Mouse (Mus musculus): ENCODE results near the gene Cfap58. TPM values are rescaled to one million over a fixed set of nuclear protein-coding genes. Genes with fewer than 3 reads are reported as not detected.
A peak's percentile ranks its signal among the peaks of the same experiment; 100 is the strongest.

The Cfap58 gene
- polyA plus RNA-seq, 1 experiment from 2014 or later: 0.12 TPM

- H3K9me3 ChIP-seq (ENCODE audit: control insufficient read depth, low read length): no peaks in the 10 kb centered on the region
- ATAC-seq (ENCODE audit: insufficient number of reproducible peaks, insufficient read depth, low FRiP score, low read depth): no peak
- WGBS: 18% methylated on average over 9 of the region's 9 CpGs
- H3K9ac ChIP-seq (ENCODE audit: low read length): peak overlapping the region; percentile 97
- peaks cover 9 to 44% of the 10 kb centered on the region in 2 experiments for H3K4me1 ChIP-seq (ENCODE audit: control insufficient read depth in 2 of 2, insufficient read depth in 2 of 2, low read length in 2 of 2)
- H3K27me3 ChIP-seq (ENCODE audit: control insufficient read depth, insufficient read depth, low read length): no peaks in the 10 kb centered on the region
- H3K4me2 ChIP-seq (ENCODE audit: low read length): peak overlapping the region; percentile 84
- H3K4me3 ChIP-seq (ENCODE audit: control insufficient read depth in 1 of 2, insufficient read depth in 1 of 2, low read depth in 1 of 2, low read length in 2 of 2): peak overlapping the region; percentile 88 to 93
- peak overlapping the region; percentile 95 to 98 for H3K27ac ChIP-seq (replicated peaks in 1 of 2; ENCODE audit: control insufficient read depth in 1 of 2, insufficient read depth in 1 of 2, low read depth in 2 of 2, low read length in 2 of 2)
- no peaks in the 10 kb centered on the region for H3K36me3 ChIP-seq (ENCODE audit: control insufficient read depth, insufficient read depth, low read length)
These were observed 19.5 kb upstream of the Cfap58 start for GRCm38 (mm10) chr19:47918016-47918415.

- no peaks in the 10 kb centered on the region for H3K9me3 ChIP-seq (ENCODE audit: control insufficient read depth, low read length)
- H3K27ac ChIP-seq (replicated peaks in 1 of 2; ENCODE audit: control insufficient read depth in 1 of 2, insufficient read depth in 1 of 2, low read depth in 2 of 2, low read length in 2 of 2): peak overlapping the region; percentile 95 to 98
- H3K4me3 ChIP-seq (ENCODE audit: control insufficient read depth in 1 of 2, insufficient read depth in 1 of 2, low read depth in 1 of 2, low read length in 2 of 2): peak overlapping the region; percentile 88 to 93
- H3K4me2 ChIP-seq (ENCODE audit: low read length): peak overlapping the region; percentile 84
- H3K4me1 ChIP-seq (ENCODE audit: control insufficient read depth in 2 of 2, insufficient read depth in 2 of 2, low read length in 2 of 2): peaks cover 9 to 44% of the 10 kb centered on the region in 2 experiments
- WGBS: under 1% methylated on average over 29 of the region's 29 CpGs
- peak overlapping the region; percentile 97 for H3K9ac ChIP-seq (ENCODE audit: low read length)
- H3K36me3 ChIP-seq (ENCODE audit: control insufficient read depth, insufficient read depth, low read length): no peaks in the 10 kb centered on the region
- peak; percentile 3; the same call in 1 of the 2 replicates for ATAC-seq (ENCODE audit: insufficient number of reproducible peaks, insufficient read depth, low FRiP score, low read depth)
- no peaks in the 10 kb centered on the region for H3K27me3 ChIP-seq (ENCODE audit: control insufficient read depth, insufficient read depth, low read length)
These were observed 18.9 kb upstream of the Cfap58 start for GRCm38 (mm10) chr19:47918455-47919101.

GRCm38 (mm10) chr19:47919126-47919965, 18.1 kb upstream of the Cfap58 start, which contains the start of the genes Cfap43 and Itprip:
Gene Cfap43 (minus strand): TSS chr19:47919287.
Gene Itprip (minus strand): TSS chr19:47919299.
- H3K4me2 ChIP-seq (ENCODE audit: low read length): peak within 1 kb of the TSS; percentile 84
- peak within 1 kb of the TSS; percentile 97 for H3K9ac ChIP-seq (ENCODE audit: low read length)
- ATAC-seq (ENCODE audit: insufficient number of reproducible peaks, insufficient read depth, low FRiP score, low read depth): peak; percentile 77
- H3K4me3 ChIP-seq (ENCODE audit: control insufficient read depth in 1 of 2, insufficient read depth in 1 of 2, low read depth in 1 of 2, low read length in 2 of 2): peak within 1 kb of the TSS; percentile 88 to 93
- no peaks in the 10 kb centered on the region for H3K36me3 ChIP-seq (ENCODE audit: control insufficient read depth, insufficient read depth, low read length)
- H3K27ac ChIP-seq (replicated peaks in 1 of 2; ENCODE audit: control insufficient read depth in 1 of 2, insufficient read depth in 1 of 2, low read depth in 2 of 2, low read length in 2 of 2): peak within 1 kb of the TSS; percentile 95 to 98
- H3K27me3 ChIP-seq (ENCODE audit: control insufficient read depth, insufficient read depth, low read length): no peaks in the 10 kb centered on the region
- under 1% methylated on average over 48 of the region's 48 CpGs for WGBS
- H3K9me3 ChIP-seq (ENCODE audit: control insufficient read depth, low read length): no peaks in the 10 kb centered on the region
- H3K4me1 ChIP-seq (ENCODE audit: control insufficient read depth in 2 of 2, insufficient read depth in 2 of 2, low read length in 2 of 2): peaks cover 9 to 40% of the 10 kb centered on the region in 2 experiments

- Histone ChIP-seq H3K4me3 (ENCODE audit: control insufficient read depth in 1 of 2, insufficient read depth in 1 of 2, low read depth in 1 of 2, low read length in 2 of 2) (peak overlapping the region; percentile 88 to 93), H3K4me2 (ENCODE audit: low read length) (peak overlapping the region; percentile 84), H3K27me3 (ENCODE audit: control insufficient read depth, insufficient read depth, low read length) (no peaks in the 10 kb centered on the region), H3K4me1 (ENCODE audit: control insufficient read depth in 2 of 2, insufficient read depth in 2 of 2, low read length in 2 of 2) (peaks cover 9 to 40% of the 10 kb centered on the region in 2 experiments), H3K27ac (replicated peaks in 1 of 2; ENCODE audit: control insufficient read depth in 1 of 2, insufficient read depth in 1 of 2, low read depth in 2 of 2, low read length in 2 of 2) (peak overlapping the region; percentile 95 to 98), H3K9me3 (ENCODE audit: control insufficient read depth, low read length) (no peaks in the 10 kb centered on the region), H3K9ac (ENCODE audit: low read length) (peak overlapping the region; percentile 97), H3K36me3 (ENCODE audit: control insufficient read depth, insufficient read depth, low read length) (no peaks in the 10 kb centered on the region)
- 0% methylated on average over 8 of the region's 8 CpGs for WGBS
- peak; percentile 58 for ATAC-seq (ENCODE audit: insufficient number of reproducible peaks, insufficient read depth, low FRiP score, low read depth)
These were observed 17.5 kb upstream of the Cfap58 start for GRCm38 (mm10) chr19:47919966-47920375.

GRCm38 (mm10) chr19:47925819-47926218, 11.7 kb upstream of the Cfap58 start:
- no peak for ATAC-seq (ENCODE audit: insufficient number of reproducible peaks, insufficient read depth, low FRiP score, low read depth)
- WGBS: 63% methylated on average over 7 of the region's 7 CpGs
- Histone ChIP-seq H3K9ac (ENCODE audit: low read length) (no peak overlapping the region), H3K4me1 (ENCODE audit: control insufficient read depth in 2 of 2, insufficient read depth in 2 of 2, low read length in 2 of 2) (peaks cover 0 to 5% of the 10 kb centered on the region in 2 experiments; a peak in 1 of 4 replicates), H3K4me2 (ENCODE audit: low read length) (no peak overlapping the region), H3K27me3 (ENCODE audit: control insufficient read depth, insufficient read depth, low read length) (no peaks in the 10 kb centered on the region), H3K9me3 (ENCODE audit: control insufficient read depth, low read length) (0 out of 2 replicates have a peak, but pooled peaks cover 2% of the 10 kb centered on the region), H3K36me3 (ENCODE audit: control insufficient read depth, insufficient read depth, low read length) (no peaks in the 10 kb centered on the region), H3K27ac (replicated peaks in 1 of 2; ENCODE audit: control insufficient read depth in 1 of 2, insufficient read depth in 1 of 2, low read depth in 2 of 2, low read length in 2 of 2) (no peak overlapping the region), H3K4me3 (ENCODE audit: control insufficient read depth in 1 of 2, insufficient read depth in 1 of 2, low read depth in 1 of 2, low read length in 2 of 2) (no peak overlapping the region)

GRCm38 (mm10) chr19:47927032-47927431, 10.4 kb upstream of the Cfap58 start:
- Histone ChIP-seq H3K4me1 (ENCODE audit: control insufficient read depth in 2 of 2, insufficient read depth in 2 of 2, low read length in 2 of 2) (0 out of 4 replicates have a peak, but pooled peaks cover 0 to 2% of the 10 kb centered on the region in 2 experiments), H3K4me2 (ENCODE audit: low read length) (no peak overlapping the region), H3K9ac (ENCODE audit: low read length) (no peak overlapping the region), H3K36me3 (ENCODE audit: control insufficient read depth, insufficient read depth, low read length) (no peaks in the 10 kb centered on the region), H3K4me3 (ENCODE audit: control insufficient read depth in 1 of 2, insufficient read depth in 1 of 2, low read depth in 1 of 2, low read length in 2 of 2) (no peak overlapping the region), H3K27me3 (ENCODE audit: control insufficient read depth, insufficient read depth, low read length) (no peaks in the 10 kb centered on the region), H3K27ac (replicated peaks in 1 of 2; ENCODE audit: control insufficient read depth in 1 of 2, insufficient read depth in 1 of 2, low read depth in 2 of 2, low read length in 2 of 2) (no peak overlapping the region), H3K9me3 (ENCODE audit: control insufficient read depth, low read length) (0 out of 2 replicates have a peak, but pooled peaks cover 2% of the 10 kb centered on the region)
- no peak for ATAC-seq (ENCODE audit: insufficient number of reproducible peaks, insufficient read depth, low FRiP score, low read depth)
- WGBS: 78% methylated on average over 2 of the region's 2 CpGs

GRCm38 (mm10) chr19:47929043-47929442, 8.4 kb upstream of the Cfap58 start:
- Histone ChIP-seq H3K27me3 (ENCODE audit: control insufficient read depth, insufficient read depth, low read length) (no peaks in the 10 kb centered on the region), H3K4me2 (ENCODE audit: low read length) (no peak overlapping the region), H3K9ac (ENCODE audit: low read length) (no peak overlapping the region), H3K9me3 (ENCODE audit: control insufficient read depth, low read length) (0 out of 2 replicates have a peak, but pooled peaks cover 2% of the 10 kb centered on the region), H3K4me3 (ENCODE audit: control insufficient read depth in 1 of 2, insufficient read depth in 1 of 2, low read depth in 1 of 2, low read length in 2 of 2) (no peak overlapping the region), H3K27ac (replicated peaks in 1 of 2; ENCODE audit: control insufficient read depth in 1 of 2, insufficient read depth in 1 of 2, low read depth in 2 of 2, low read length in 2 of 2) (no peak overlapping the region), H3K4me1 (ENCODE audit: control insufficient read depth in 2 of 2, insufficient read depth in 2 of 2, low read length in 2 of 2) (0 out of 4 replicates have a peak, but pooled peaks cover 0 to 2% of the 10 kb centered on the region in 2 experiments), H3K36me3 (ENCODE audit: control insufficient read depth, insufficient read depth, low read length) (no peaks in the 10 kb centered on the region)
- 78% methylated on average over 4 of the region's 4 CpGs for WGBS
- no peak for ATAC-seq (ENCODE audit: insufficient number of reproducible peaks, insufficient read depth, low FRiP score, low read depth)
